Mouse (Mus musculus): Measurements from ENCODE around the gene Sh3rf3. TPM values are rescaled to one million over a fixed set of nuclear protein-coding genes. Genes with fewer than 3 reads are reported as not detected.
"Not testable (repeated sequence)": the region's sequence is repeated elsewhere in the genome, so short reads cannot be mapped to it uniquely, and the experiment has no call there.

Gene Sh3rf3
- total RNA-seq, 2 experiments from 2014 or later, result 83.7 to 97.9 TPM

DNA sequence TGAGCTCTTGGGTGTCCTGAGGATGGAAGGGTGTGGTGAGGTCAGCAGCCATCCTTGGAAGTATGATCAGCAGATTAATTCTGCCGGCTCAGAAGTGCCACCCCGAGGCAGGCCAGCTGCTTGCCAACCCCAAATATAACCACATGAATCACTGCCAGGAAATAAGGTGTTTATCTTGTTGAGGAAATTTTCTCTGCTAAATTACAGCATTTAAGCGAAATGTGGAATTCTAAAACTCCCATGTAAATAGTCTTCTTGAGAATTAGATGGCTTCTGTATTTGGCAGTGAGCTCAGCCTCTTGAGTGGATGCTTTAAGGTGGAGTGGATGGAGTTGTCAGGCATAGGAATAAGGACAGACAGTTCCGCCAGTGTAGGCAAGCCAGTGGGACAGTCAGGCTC lies 259.7 kb downstream of the Sh3rf3 start:
- DNase-seq (ENCODE audit: extremely low spot score in 1 of 2, low spot score in 2 of 2), result no peak
- intact Hi-C loops (cut with DNase I), result no loop called here

DNA sequence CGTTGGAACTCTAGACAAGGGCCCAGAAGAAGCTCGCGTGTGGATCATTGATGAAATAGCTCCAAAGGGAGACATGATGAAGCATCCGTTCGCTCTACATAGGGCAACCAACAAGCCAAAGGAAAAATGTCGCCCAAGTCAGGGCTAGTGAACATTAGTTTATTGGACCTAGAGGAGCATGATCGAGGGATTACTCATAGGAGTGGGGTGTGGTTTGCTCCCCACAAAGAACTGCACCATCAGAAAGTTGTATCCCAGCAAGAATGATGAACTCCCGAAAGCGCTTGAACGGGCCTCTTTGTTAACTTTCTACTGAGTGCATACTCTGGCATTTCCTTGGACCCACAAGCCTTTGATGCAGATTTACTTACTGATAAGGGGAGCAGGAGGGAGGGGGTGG lies 263.5 kb downstream of the Sh3rf3 start:
- intact Hi-C loops (cut with DNase I), result no loop called here
- DNase-seq (ENCODE audit: extremely low spot score in 1 of 2, low spot score in 2 of 2), result no peak

DNA sequence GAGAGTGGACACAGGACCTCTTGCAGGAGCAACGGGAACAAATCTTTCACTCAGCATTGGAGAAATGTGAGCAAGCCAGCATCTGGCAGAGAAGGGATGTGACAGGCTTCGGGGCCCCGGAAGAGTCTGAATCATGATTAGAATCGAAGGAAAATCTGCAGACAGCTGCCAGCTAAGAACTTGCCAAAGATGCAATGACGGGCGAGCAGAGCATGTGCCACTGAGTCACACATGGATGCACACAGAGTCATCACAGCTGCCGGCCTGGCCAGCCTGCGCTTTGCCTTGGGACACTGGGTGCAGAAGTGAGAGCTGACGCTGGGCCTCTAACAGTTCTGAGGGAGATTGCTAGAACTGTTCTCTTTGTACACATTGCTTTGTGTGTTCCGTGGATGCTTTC lies 264.8 kb downstream of the Sh3rf3 start:
- intact Hi-C loops (cut with DNase I), result no loop called here
- no peak for DNase-seq (ENCODE audit: extremely low spot score in 1 of 2, low spot score in 2 of 2)

DNA sequence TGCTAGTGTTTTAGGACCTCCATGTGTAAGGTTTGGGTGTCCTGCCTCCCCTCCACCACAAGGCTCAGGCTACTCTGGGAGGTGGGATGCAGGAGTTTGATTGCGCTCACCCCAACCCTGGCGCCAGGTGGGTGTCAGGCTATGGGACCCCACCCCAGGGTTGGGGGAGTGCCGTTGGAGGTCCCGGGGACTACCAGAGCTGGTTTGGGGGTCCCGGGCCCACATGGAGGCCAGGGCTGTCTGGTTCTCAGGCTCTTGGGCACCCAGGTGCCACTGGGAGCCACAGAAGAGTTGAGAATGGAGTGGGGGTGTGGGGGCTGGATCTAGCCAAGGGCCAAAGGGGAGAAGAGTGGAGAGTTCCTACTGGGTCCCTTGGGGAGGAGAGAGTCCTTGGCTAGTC lies 272.4 kb downstream of the Sh3rf3 start:
- DNase-seq (ENCODE audit: extremely low spot score in 1 of 2, low spot score in 2 of 2), result peak in 1 of 2 experiments; percentile 25
- intact Hi-C loops (cut with DNase I), result no loop called here

DNA sequence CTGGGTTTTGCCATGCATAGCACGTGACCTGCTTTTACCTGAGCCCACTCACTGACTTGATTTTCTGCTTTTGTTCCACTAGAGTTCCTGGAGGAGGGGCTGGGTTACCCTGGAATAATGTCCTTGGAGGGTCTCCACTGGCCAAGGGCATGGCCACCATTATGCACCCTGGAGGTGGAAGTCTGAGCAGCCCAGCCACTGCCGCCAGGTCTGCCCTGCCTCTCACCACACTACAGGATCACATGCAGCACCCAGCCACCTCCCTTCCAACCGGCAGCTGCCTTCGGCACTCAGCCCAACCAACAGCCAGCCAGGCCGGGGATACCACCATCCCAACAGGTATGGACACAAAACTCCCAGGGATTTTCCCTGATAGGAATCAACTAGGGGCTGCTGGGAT lies 273.4 kb downstream of the Sh3rf3 start:
- DNase-seq (ENCODE audit: extremely low spot score in 1 of 2, low spot score in 2 of 2), result peak in 1 of 2 experiments; percentile 18
- intact Hi-C loops (cut with DNase I), result no loop called here

DNA sequence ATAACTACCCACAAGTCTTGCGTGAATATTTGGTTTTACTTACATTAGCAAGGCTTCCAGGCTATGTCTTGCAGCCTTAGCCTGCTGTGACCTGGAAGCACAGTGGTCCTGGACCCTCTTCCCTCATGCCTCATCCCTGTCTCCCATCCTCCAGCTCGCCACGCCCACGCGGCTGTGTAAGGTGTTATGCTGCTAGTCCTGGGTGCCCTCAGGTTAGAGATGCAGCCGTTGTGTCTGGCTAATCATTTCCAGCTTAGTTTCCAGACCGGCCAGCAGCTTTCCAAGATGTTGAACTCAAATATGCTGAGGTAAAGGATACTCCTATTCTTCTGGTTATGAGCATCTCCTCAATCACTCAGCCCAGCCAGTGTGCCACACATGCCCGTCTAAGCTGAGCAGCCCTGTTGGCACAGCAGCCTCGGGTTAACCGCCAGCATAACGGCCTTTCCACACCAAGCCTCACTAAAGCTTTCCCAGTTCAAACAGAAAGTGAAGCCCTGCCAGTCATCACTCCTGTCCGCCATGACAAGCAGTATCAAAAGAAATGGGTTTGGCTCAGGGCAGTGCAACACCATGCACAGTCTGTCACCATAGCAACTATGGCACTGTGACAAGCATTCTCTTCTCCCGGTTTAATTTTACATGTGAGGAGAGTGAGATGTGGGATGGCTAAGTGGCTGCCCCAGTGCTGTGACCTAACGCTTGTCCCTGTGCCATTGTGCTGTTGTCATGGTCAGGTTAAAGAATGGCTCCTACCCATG lies 276.9 kb downstream of the Sh3rf3 start:
- intact Hi-C loops (cut with DNase I), result no loop called here

DNA sequence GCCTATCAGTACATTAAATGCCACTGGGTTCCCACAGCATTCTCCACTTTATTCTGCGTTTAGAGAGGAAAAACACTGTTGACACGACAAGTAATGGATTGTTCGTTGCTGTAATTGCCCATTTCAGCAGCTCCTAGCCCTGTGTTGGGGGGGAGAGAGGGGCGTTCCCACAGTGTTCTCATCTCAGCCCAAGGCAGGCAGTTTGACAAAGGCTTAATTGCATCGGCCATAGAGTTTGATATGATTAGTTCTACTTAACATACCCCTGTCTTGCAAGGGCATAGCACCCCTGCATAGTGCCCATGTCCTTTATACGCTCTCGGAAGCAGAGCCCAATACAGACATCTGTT lies 277.4 kb downstream of the Sh3rf3 start:
- DNase-seq (ENCODE audit: extremely low spot score in 1 of 2, low spot score in 2 of 2), result peak in 1 of 2 experiments; percentile 18
- intact Hi-C loops (cut with DNase I), result no loop called here

More for the DNA sequence above, 276.9 kb downstream of the Sh3rf3 start:
- peak; percentile 49 to 74 for DNase-seq (ENCODE audit: extremely low spot score in 1 of 2, low spot score in 2 of 2)

DNA sequence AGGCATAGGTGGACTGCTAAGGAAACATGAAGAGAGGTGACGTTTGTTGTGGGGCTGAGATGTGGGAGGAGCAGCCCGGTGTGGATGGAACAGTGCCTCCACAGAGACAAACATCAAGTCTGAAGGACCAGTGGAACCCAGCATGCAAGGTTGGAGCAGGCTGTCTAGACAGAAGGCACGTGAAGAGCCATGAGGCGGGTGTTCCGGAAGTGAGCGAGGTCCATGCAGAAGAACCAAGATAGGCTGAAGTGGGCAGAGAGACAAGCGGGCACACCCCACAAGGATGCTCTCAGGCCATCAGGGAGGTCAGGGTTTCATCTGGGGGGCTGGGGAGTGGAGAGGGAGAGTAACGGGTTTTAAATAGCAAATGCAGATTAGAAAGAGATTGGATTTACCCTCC lies 278.4 kb downstream of the Sh3rf3 start:
- intact Hi-C loops (cut with DNase I), result no loop called here
- peak in 1 of 2 experiments; percentile 17 for DNase-seq (ENCODE audit: extremely low spot score in 1 of 2, low spot score in 2 of 2)

DNA sequence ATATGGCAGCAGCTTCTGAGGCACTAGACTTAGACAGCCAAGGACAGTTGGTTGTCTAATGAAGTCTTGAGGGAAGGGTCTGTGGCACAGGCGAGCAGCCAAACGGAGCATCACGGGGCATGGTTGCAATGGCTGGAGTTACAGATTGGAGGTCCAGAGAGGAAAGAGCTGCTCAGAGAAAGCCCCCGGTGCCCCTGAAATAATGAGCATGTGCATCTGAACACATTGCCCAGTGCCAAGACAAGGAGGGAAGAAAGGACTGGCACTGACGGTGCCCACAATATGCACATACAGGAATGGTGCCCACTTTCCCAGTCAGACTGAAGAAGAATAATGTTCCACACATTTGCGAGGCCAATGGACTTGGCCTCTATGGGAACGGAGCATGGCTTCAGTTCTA lies 278.8 kb downstream of the Sh3rf3 start:
- intact Hi-C loops (cut with DNase I), result no loop called here
- DNase-seq (ENCODE audit: extremely low spot score in 1 of 2, low spot score in 2 of 2), result peak in 1 of 2 experiments; percentile 14

DNA sequence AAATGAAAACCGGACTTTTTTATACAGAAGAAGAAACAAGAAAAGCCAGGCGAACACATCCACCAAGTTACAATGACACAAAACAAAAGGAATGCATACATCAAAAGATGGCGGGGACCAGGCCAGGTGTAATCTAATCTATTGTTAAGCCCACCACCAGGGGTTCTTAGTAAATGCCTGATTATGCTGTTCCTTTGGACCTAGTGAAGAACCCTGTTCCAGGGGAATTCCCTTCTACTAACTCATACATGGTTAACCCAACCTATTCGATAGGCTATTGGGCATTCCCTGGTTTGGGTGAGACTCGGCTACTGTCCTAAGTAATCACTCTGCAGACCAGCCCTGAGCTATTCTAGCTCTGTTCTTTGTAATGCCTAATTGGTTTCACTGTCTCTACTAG lies 289.9 kb downstream of the Sh3rf3 start:
- intact Hi-C loops (cut with DNase I); DNase-seq (ENCODE audit: extremely low spot score in 1 of 2, low spot score in 2 of 2): not testable (repeated sequence)

DNA sequence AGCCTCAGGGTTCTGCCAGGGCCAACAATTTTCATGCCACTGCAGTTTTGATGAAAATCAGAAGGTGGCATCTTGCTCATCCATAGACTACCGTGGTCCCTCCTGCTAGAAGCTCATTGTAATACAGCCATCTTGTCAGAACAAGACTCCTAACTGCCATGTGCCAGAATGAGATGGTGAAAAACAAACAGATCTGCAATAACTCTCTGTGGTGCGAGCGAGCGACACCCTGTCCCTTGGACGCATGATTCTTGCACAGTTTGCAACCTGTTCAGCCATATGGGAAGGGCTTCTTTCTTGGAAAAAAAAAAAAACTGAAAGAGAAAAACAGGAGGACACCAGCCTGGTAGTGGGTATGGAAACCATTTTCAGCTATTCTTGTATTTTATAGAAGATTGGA lies 291.5 kb downstream of the Sh3rf3 start:
- peak in 1 of 2 experiments; percentile 15 for DNase-seq (ENCODE audit: extremely low spot score in 1 of 2, low spot score in 2 of 2)

DNA sequence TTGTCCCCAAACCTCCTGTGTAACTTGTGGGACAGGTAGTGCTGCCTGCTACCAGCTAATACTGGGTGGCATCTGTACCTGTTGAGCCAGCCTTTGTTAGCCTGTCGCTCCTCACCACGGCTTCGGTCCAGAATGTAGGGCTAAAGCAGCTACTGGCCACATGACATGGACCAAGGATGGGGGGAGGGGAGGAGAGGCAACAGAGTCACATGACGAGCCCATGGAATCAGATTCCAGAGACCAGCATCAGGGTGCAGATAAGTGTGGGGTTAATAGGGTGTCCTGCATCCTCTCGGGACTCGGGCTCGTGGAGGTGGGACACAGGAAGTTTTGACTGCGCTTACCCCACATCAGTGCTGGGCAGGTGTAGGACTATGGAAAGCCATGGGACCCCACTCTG lies 292.7 kb downstream of the Sh3rf3 start:
- DNase-seq (ENCODE audit: extremely low spot score in 1 of 2, low spot score in 2 of 2), result peak in 1 of 2 experiments; percentile 24
- intact Hi-C loops (cut with DNase I), result loop anchor here (5.0 kb wide), 1 partner anchor 181 kb away; no protein-coding TSS in a partner anchor

More for the DNA sequence above, 291.5 kb downstream of the Sh3rf3 start:
- intact Hi-C loops (cut with DNase I), result loop anchor here (5.0 kb wide), 1 partner anchor 183 kb away; no protein-coding TSS in a partner anchor

DNA sequence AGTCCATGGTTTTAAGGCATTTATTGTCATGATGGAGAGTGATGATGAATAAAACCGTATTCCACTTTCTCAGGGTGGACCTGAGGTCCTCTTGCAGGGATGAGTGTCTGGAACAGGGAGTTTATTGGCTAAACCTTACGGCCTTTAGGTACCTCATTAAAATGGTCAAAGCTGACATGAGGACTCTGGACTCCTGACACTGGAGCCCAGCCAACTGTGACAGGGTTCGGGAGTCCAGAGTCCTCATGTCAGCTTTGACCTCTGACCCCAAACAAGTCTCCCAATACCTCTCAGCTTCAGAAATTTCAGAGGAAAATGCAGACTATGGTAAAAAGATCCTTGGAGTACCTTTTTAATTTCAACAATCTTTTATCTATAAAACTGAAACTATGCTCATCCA lies 293.5 kb downstream of the Sh3rf3 start:
- peak in 1 of 2 experiments; percentile 21 for DNase-seq (ENCODE audit: extremely low spot score in 1 of 2, low spot score in 2 of 2)
- intact Hi-C loops (cut with DNase I), result loop anchor here (5.0 kb wide), 1 partner anchor 181 kb away; no protein-coding TSS in a partner anchor

DNA sequence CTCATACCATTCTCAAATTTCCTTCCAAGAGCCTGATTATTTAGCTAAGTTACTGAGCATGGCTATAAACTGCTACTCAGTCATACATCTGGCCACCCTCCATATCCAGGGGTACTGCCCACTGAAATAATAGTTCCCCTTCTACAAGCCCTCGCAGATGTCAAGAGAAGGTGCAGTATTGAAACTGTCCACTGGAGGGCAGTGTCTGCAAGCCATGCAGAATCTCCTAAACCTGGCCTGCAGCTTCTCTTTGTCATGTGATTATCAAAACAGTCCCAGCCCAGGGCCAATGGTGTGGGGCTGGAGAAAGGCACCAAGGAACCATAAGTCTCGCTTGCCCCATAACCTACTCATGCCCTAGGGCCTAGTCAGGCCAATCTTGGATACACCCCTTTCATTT lies 295.9 kb downstream of the Sh3rf3 start:
- DNase-seq (ENCODE audit: extremely low spot score in 1 of 2, low spot score in 2 of 2), result peak; percentile 64 to 75
- intact Hi-C loops (cut with DNase I), result loop anchor here (5.0 kb wide), 1 partner anchor 178 kb away; no protein-coding TSS in a partner anchor

DNA sequence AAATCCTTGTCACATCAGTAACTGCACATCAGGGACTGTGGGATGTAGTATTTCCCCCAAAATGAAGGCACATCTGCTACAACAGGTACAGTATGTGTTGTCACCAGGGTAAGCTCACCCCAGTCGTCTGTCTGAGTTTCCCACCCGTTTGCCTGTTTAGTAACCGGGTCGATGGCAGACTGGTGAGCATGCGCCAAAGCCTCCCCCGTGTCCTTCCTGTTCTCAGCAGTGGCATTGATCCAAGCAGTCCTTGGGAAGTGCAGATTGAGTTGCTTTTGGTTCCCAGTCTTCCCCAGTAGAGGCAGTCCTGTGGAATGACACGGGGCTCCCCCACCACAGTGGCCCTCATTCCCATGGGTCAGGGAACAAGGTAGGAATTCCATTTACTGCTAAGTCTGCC lies 297.2 kb downstream of the Sh3rf3 start:
- intact Hi-C loops (cut with DNase I), result loop anchor here (10.0 kb wide), 1 partner anchor 166 kb away; no protein-coding TSS in a partner anchor
- peak in 1 of 2 experiments; percentile 17 for DNase-seq (ENCODE audit: extremely low spot score in 1 of 2, low spot score in 2 of 2)

DNA sequence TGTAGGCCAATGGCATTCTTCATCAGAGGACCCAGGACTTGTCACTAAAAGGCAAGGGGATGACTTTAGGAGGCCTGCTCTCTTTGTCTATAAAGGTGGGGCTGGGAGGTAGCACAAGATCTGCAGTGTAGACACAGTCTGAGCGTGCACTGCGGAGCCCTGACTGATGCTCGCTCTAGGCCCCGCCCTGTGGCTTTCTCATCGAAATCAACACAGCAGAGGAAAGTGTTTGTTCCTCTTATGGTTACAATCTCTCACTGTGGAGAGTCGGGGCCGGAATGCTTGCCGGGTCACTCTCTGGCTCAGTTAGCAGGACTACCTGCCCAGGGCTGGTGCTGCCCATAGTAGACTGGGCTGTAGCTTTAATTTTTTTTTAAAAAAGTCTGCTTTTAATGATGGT lies 299.6 kb downstream of the Sh3rf3 start:
- peak in 1 of 2 experiments; percentile 17 for DNase-seq (ENCODE audit: extremely low spot score in 1 of 2, low spot score in 2 of 2)
- intact Hi-C loops (cut with DNase I), result loop anchor here (10.0 kb wide), 1 partner anchor 168 kb away; no protein-coding TSS in a partner anchor

DNA sequence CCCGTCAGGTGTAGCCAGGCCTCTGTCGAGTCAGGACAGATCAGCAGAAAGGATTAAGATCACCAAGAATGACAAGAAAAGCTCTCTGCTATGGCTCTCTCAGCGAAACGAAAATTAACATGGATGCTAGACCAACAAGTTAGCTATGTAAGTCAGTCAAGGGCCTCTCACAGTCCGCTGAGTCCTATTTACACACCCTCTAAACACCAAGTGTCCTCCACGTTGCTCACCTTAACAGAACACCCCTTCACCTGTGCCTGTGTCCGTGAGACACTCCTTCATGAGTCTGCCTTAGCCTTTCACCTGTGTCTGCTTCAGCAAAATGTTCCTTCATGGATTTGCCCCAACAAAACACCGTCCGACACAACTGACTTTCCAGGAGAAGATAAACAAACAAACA lies 300.2 kb downstream of the Sh3rf3 start:
- peak in 1 of 2 experiments; percentile 4 for DNase-seq (ENCODE audit: extremely low spot score in 1 of 2, low spot score in 2 of 2)
- intact Hi-C loops (cut with DNase I), result loop anchor here (10.0 kb wide), 1 partner anchor 169 kb away; no protein-coding TSS in a partner anchor

DNA sequence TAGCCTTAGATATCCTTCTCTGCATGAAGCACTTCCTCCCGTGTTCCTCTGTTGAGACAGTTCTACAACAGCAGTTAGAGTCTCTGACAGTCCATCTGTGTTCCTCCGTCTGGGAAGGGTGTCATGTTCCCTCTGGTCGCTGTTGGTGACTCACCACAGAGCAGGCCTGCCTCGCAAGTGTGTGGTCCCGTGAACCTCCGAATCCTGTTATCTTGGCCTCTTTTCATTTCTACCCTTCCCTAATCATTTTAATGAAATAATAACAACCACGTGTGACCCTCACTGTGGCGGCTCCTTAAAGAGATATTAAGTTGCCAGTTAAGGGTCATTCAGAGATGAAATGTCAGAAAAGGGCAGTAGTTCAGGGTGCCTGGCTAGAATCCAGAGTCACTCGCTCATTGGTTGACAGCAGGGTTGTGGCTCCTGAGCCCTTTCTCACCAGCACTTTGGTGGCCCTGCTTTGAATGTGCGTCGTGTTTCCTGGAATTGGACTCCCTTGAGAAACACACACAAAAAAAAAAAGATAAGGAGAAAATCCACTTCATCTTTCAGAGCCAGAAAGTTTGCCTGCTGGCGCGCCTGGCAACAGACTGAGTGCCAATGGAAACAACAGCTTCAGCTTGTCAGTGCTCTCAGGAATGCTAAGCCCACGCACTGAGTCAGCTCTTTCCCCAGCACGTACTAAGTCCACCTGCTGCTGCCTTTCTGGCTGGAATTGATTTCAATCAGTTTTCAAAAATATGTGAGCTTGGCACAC lies 301.6 kb downstream of the Sh3rf3 start:
- peak; percentile 68 to 78 for DNase-seq (ENCODE audit: extremely low spot score in 1 of 2, low spot score in 2 of 2)

DNA sequence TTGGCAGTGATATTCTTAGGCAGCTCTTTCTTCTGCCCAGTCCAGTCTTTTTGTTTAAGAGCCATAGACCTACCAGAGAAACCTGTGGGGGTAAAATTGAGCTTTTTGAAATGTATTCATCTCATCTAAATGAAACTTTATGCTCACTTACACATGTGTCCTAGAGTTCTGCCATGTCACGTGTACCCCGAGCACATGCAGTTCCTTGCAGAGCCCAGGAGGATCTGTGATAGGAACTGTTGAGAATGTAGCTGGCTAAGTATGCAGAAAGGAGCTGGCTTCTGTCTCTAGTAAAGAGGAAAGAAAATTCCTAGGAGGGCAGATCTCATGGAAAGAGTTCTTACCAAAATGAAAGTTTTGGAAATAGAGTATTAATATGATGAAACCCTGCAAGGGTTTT lies 302.5 kb downstream of the Sh3rf3 start:
- intact Hi-C loops (cut with DNase I), result loop anchor here (10.0 kb wide), 1 partner anchor 171 kb away; no protein-coding TSS in a partner anchor
- peak in 1 of 2 experiments; percentile 15 for DNase-seq (ENCODE audit: extremely low spot score in 1 of 2, low spot score in 2 of 2)

More for the DNA sequence above, 301.6 kb downstream of the Sh3rf3 start:
- intact Hi-C loops (cut with DNase I), result loop anchor here (10.0 kb wide), 1 partner anchor 170 kb away; no protein-coding TSS in a partner anchor
